Mouse (Mus musculus) liver, adult 2 months (tissue): ENCODE measurements around the gene Eif4a1.

Source experiments
- CTCF ChIP-seq: fragments of 200-500 bp; IDR thresholded peaks from 2 replicates; pipeline ENCODE4 v1.5.1; 2011; ENCODE audit warnings: low read depth, low read length, control low read depth
- POLR2A ChIP-seq: fragments of 200-500 bp; IDR thresholded peaks from 2 replicates; pipeline ENCODE4 v1.6.1; 2011; ENCODE audit warnings: low read length, control low read depth; ENCODE audit not compliant: insufficient read depth; ENCODE audit errors: extremely low read depth

DNA sequence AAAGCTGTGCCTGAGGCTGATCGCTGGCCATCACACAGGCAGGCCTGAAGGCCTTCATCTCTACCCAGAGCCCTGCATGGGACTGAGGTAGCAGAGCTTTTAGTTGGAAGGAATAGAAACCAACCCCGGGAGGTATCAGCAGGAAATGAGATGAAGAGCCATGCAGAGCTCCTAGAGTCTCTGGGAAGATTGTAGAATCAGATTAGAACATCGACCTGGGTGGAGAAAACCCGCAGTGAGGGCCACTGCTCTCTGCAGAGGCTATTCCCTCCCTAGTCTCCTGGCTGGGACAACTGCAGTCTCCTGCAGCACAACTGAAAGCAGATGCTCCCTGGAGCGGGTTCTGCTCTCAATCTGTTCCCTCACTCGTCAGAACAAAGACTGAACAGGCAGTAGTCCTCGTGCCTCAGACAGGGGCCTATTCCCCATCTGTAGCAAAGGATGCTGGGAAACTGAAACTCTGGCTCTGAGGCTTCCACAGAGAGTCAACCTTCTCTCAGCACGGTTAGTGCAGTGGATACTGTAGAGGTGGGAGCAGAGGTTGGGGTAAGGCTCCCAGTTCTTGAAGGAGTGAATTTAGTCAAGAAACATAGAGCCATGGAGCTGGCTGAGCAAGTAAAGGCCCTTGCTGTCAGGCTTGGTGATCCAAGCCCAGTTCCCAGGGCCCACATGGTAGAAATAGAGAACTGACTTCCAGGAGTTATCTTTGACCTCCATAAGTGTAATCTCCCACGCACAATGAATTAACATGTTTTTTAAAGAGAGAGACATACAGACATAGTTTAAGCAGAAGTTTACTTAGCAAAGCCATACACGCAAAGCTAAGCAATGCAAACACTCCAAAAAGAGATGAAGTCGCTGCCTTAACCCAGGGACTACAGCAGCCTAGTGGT, 37.6 kb upstream of the Eif4a1 start:
- no peak for TF ChIP-seq CTCF
- no peak for TF ChIP-seq POLR2A
